Mouse (Mus musculus) heart, embryonic 15.5 days (tissue): ENCODE data around the gene Wdr43. TPM values are rescaled to one million over a fixed set of nuclear protein-coding genes. Genes with fewer than 3 reads are reported as not detected.
A peak's percentile ranks its signal among the peaks of the same experiment; 100 is the strongest.

Source experiments
- ATAC-seq: fragments of 200-750 bp; cut with Nextera tagmentation; replicated peaks from 2 replicates; pipeline ENCODE4 v1.8.0; 2017; ENCODE audit warnings: low read depth, moderate TSS enrichment; ENCODE audit not compliant: insufficient number of reproducible peaks, insufficient read depth, low FRiP score
- H3K27ac ChIP-seq: fragments of 300-500 bp; sonication (generic); 2 replicates; pipeline ENCODE4 v1.5.1; 2015; ENCODE audit warnings: mild to moderate bottlenecking, inconsistent platforms
- H3K27me3 ChIP-seq: fragments of 300-500 bp; sonication (generic); 2 replicates; pipeline ENCODE4 v1.6.1; 2015; ENCODE audit warnings: inconsistent platforms
- H3K36me3 ChIP-seq: fragments of 300-500 bp; sonication (generic); 2 replicates; pipeline ENCODE4 v1.6.1; 2015; ENCODE audit warnings: mild to moderate bottlenecking, inconsistent platforms
- H3K4me1 ChIP-seq: fragments of 300-500 bp; sonication (generic); replicated peaks from 2 replicates; pipeline ENCODE4 v1.6.1; 2015; ENCODE audit warnings: inconsistent platforms
- H3K4me2 ChIP-seq: fragments of 300-500 bp; sonication (generic); 2 replicates; pipeline ENCODE4 v1.6.1; 2015; ENCODE audit warnings: inconsistent platforms, mild to moderate bottlenecking, moderate library complexity
- H3K4me3 ChIP-seq: fragments of 300-500 bp; sonication (generic); 2 replicates; pipeline ENCODE4 v1.5.1; 2015; ENCODE audit warnings: mild to moderate bottlenecking, inconsistent platforms
- H3K9ac ChIP-seq: fragments of 300-500 bp; sonication (generic); 2 replicates; pipeline ENCODE4 v1.6.1; 2015; ENCODE audit warnings: mild to moderate bottlenecking, inconsistent platforms
- H3K9me3 ChIP-seq: fragments of 300-500 bp; sonication (generic); replicated peaks from 2 replicates; pipeline ENCODE4 v1.6.1; 2016; ENCODE audit warnings: inconsistent platforms
- WGBS: fragments of 180-500 bp; shearing (Covaris S2); methylation state at CpG from one replicate; pipeline ENCODE4 v1.1.7; 2015; ENCODE audit warnings: mixed read lengths; 5-methylcytosine and 5-hydroxymethylcytosine counted together
- polyA plus RNA-seq: library from polyadenylated mRNA; unstranded; fragments of >200 nt; fragmentation: Nextera tagmentation; extraction: Ambion mirVana; gene quantifications from 2 replicates; pipeline ENCODE4 v1.2.1, GENCODE M21; 2015

Wdr43 gene
- polyA plus RNA-seq, result 32.4 and 40.5 TPM in 2 replicates

DNA sequence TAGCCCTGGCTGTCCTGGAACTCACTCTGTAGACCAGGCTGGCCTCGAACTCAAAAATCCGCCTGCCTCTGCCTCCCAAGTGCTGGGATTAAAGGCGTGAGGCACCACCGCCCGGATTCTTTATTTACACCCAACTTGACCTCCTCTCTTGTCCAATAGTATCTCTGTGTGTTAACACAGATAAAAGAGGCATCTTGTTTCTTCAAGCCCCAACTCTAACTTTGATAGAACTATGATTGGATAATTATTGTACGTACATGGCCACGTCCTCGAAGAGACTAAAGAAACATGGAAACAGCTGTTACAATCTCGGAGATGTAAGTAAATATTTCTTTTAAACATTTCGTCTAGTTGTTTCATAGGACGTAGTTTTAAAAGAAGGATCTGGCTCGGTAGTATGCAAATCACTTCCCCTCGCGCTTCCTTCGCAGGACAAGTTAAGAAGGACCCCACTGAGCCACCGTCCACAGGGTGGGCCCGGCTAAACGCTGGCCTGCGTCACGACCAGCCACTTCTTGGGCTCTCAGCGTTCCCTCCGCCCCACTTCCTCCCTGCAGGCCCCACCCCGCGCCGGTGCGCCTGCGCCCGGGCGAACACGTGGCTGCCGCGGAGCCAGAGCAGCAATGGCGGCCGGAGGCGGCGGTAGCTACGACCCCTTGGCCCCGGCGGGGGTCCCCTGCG lies at the start of gene Wdr43:
Gene Wdr43 (plus strand): TSS at position 258 of the 681 bp plus-strand sequence.
- peak within 1 kb of the TSS; percentile 79 for H3K4me2 ChIP-seq
- H3K9ac ChIP-seq, result peak within 1 kb of the TSS; percentile 89
- peak within 1 kb of the TSS; percentile 93 for H3K4me3 ChIP-seq
- no peaks in the 10 kb centered on the region for H3K36me3 ChIP-seq
- H3K27ac ChIP-seq, result peak within 1 kb of the TSS; percentile 70
- no peaks in the 10 kb centered on the region for H3K9me3 ChIP-seq
- H3K4me1 ChIP-seq, result peaks cover 19% of the 10 kb centered on the region
- no peaks in the 10 kb centered on the region for H3K27me3 ChIP-seq
- WGBS, result 5% methylated on average over 40 of the region's 40 CpGs
- peak; percentile 100 for ATAC-seq

DNA sequence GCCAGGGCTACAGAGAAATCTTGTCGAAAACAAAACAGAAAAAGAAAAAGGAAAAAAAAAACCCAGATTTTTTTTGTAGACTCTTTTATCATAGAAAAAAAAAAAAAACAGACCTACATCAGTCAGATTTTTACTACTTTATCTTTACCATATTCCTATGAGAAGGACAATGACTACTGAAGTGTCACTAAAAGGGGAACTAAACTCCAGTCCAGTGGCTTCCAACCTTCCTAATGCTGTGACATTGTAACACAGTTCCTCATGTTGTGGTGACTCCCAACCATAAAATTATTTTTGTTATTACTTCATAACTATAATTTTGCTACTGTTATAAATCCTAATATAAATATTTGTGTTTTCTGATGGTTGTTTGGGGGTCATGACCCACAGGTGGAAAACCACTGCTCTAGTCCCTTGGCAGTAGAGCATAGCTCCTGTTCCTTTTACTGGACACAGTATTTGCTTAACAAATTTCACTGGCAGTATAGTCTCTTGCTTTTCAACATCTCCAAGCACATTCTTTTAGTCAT lies 36.5 kb upstream of the Wdr43 start:
- Histone ChIP-seq H3K36me3 (no peaks in the 10 kb centered on the region), H3K27me3 (no peaks in the 10 kb centered on the region), H3K27ac (no peak overlapping the region), H3K4me2 (no peak overlapping the region), H3K4me3 (no peak overlapping the region), H3K9me3 (no peaks in the 10 kb centered on the region), H3K9ac (no peak overlapping the region), H3K4me1 (no peaks in the 10 kb centered on the region)
- 68% methylated on average over 1 of the region's 1 CpGs for WGBS
- ATAC-seq, result no peak

DNA sequence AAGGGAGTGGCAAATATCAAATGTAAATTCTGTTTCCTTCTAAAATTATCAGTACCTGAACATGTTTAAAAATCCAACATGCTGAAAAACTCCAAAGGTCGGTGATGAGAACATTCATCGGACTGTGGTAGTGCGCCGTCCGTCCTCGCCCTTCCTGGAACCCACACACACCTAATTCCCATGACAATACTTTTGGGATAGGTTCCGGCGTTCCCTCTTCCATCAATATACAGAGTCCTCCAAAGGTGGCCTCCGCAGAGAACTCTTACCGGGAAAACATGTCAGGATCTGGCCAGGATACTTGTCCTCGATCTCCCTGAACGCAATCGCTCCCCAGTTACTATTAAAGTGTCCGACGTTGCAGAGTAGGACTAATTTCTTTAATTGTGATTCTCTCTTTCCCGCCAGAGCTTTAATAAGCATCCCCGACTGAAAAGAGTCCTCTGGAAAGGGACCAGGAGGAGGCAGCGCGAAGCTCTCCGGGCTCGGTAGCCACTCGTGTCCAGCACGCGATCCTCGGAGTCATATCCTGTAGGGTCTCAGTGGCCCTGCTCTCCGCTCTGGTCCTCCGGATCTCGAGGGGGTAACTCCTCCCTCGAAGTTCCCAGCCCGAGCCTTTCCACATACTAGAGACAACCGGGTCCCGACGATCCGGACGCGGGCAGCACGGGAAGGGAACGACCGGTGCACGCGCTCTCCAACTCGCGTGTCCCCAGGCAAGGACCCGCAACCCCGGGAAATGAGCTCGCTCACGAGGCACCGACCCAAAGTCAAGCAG lies 17.6 kb upstream of the Wdr43 start:
- Histone ChIP-seq H3K27me3 (no peaks in the 10 kb centered on the region), H3K4me1 (peaks cover 14% of the 10 kb centered on the region), H3K4me3 (peak overlapping the region; percentile 71), H3K27ac (peak overlapping the region; percentile 70), H3K9me3 (no peaks in the 10 kb centered on the region), H3K36me3 (no peaks in the 10 kb centered on the region), H3K9ac (peak overlapping the region; percentile 68), H3K4me2 (peak overlapping the region; percentile 86)
- ATAC-seq, result peak; percentile 54
- 1% methylated on average over 48 of the region's 48 CpGs for WGBS

DNA sequence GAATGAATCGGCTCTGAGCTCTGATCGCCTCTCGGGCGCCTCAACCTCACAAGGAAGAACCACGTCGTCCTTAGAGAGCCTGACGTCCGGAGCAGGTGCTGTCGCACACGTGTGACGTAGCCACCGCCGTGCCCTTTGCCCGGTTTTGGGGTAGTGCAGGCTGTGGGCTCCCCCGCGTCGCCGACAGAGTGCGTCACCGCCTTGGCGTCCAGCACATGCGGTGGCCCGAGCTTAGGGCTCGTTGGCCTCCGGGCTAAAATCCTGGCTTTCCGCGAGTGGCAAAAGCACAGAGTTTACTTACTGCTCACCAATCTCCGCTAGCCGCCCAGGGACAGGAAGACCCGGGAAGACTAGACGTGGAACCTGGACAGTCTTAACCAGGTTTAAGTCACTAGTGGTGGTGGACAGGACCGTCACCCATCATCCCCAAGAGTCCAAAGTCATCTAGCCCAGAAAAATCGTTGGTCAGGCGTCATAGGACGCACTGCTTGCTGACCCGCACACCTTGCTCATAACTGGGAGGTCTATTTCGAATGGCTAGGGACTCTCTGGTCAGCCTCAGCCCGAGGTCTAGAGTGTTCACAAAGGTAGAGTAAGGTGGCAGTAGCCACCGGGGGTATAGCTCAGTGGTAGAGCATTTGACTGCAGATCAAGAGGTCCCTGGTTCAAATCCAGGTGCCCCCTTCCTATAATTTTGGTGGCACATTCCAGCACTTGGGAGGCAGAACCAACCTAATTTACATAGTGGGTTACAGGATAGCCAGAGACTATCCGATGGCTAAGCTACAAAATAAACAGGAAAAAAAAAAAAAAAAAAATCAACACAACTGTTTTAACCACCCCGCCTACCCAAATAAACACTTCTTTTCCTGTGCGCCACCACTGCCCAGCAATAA lies 16.8 kb upstream of the Wdr43 start:
- Histone ChIP-seq H3K27me3 (0 out of 2 replicates have a peak, but pooled peaks cover 3% of the 10 kb centered on the region), H3K27ac (peak overlapping the region; percentile 70), H3K4me2 (peak overlapping the region; percentile 86), H3K36me3 (no peaks in the 10 kb centered on the region), H3K4me3 (peak overlapping the region; percentile 71), H3K9me3 (no peaks in the 10 kb centered on the region), H3K9ac (peak overlapping the region; percentile 68), H3K4me1 (peaks cover 14% of the 10 kb centered on the region)
- 5% methylated on average over 42 of the region's 42 CpGs for WGBS
- ATAC-seq, result peak; percentile 96

DNA sequence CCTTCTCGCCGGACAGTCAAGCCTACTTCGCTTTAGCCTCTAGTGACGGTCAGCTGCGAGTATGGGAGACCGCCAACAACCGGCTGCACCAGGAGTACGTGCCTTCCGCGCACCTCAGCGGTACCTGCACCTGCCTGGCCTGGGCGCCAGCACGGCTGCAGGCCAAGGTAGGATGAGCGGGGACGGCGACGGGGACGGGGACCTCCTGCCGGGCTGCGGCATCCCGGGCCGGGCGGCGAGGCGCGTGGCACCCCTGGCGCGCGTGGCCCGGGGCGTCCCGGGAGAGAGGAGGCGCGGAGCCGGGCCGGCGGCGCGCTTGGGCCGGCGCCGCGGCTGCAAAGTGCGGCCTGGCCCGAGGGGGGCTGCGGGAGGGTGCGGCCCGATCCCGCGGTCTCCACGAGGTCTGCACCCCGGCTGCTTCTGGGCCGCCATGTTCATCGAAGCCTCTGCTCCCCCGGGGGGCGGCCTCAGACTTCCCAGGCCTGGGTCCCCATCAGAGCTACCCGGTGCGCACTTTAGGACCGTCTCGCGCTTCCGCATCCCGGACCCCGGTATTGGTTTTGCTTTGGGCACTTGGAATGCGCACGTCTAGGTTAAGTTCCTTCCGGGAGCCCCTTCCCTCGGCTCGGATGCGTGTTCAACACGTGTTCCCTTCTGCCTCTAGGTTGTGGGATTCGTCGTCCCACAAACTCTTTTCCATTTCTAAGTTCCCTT lies 781 bp downstream of the Wdr43 start:
- under 1% methylated on average over 72 of the region's 73 CpGs for WGBS
- Histone ChIP-seq H3K4me3 (peak overlapping the region; percentile 93), H3K4me1 (peaks cover 19% of the 10 kb centered on the region), H3K9me3 (no peaks in the 10 kb centered on the region), H3K27me3 (no peaks in the 10 kb centered on the region), H3K27ac (peak overlapping the region; percentile 65), H3K4me2 (peak overlapping the region; percentile 79), H3K9ac (peak overlapping the region; percentile 89), H3K36me3 (no peaks in the 10 kb centered on the region)
- ATAC-seq, result peak; percentile 54

DNA sequence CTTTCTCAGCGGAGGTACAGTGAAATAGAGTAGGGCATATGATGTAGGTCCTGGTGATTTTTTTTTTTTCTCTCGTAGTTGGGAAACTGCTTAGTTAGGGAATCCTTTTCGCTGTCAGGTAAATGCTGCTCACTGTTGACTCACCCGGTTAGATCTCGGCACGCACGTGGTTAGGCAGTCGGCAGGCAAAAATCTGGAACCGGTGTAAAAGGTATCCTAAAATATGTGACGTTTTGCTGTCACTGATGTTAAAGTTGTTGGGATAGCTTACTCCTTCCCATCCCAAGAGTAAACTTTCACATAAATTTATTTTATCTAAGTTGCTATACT lies 1.3 kb downstream of the Wdr43 start:
- Histone ChIP-seq H3K4me2 (peak overlapping the region; percentile 79), H3K4me1 (peaks cover 19% of the 10 kb centered on the region), H3K27me3 (no peaks in the 10 kb centered on the region), H3K9ac (peak overlapping the region; percentile 89), H3K9me3 (no peaks in the 10 kb centered on the region), H3K36me3 (no peaks in the 10 kb centered on the region), H3K27ac (no peak overlapping the region), H3K4me3 (peak overlapping the region; percentile 93)
- ATAC-seq, result no peak
- WGBS, result under 1% methylated on average over 10 of the region's 10 CpGs

DNA sequence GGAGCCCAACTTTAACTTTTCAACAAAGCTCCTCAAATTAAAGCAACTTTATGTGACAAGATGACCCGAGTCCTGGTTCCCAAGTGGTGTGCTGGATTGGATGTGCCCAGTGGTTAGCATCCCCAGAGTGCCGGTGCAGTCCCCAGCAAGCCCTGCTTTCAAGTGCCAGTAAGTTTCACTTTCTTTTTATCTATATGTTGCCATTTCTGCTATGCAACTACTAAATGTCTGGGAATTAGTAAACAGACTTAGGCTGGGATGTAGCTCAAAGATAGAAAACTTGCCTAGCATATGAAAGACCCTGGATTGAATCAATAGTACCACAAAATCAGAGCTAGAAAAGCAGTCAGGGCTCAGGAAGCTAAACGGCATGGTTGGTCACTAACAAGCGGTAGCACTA lies 2.3 kb downstream of the Wdr43 start:
- no peaks in the 10 kb centered on the region for H3K9me3 ChIP-seq
- peaks cover 19% of the 10 kb centered on the region for H3K4me1 ChIP-seq
- no peak overlapping the region for H3K9ac ChIP-seq
- peak overlapping the region; percentile 79 for H3K4me2 ChIP-seq
- H3K27ac ChIP-seq, result no peak overlapping the region
- no peaks in the 10 kb centered on the region for H3K27me3 ChIP-seq
- no peaks in the 10 kb centered on the region for H3K36me3 ChIP-seq
- ATAC-seq, result no peak
- WGBS, result 53% methylated on average over 4 of the region's 4 CpGs
- H3K4me3 ChIP-seq, result peak overlapping the region; percentile 93

DNA sequence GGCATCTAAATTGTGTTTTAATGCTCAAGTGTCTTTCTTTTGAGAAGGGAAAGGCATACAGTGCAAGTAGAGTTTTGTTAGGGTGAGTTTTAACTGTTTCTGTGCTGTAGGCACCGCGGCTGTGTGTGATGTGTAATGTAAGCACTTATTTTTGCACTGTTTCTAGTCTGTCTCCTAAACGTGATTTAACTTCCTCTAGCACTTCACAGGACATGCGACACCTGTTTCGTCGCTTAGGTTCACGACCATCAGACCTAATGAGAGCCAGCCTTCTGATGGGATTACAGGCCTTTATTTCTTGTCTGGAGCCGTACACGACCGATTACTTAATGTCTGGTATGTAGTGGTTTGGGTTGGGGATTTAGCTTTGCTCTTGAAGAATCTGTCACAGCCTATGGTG lies 16.1 kb downstream of the Wdr43 start:
- H3K4me3 ChIP-seq, result no peak overlapping the region
- H3K27me3 ChIP-seq, result no peaks in the 10 kb centered on the region
- no peaks in the 10 kb centered on the region for H3K9me3 ChIP-seq
- 84% methylated on average over 10 of the region's 10 CpGs for WGBS
- no peak for ATAC-seq
- no peaks in the 10 kb centered on the region for H3K4me1 ChIP-seq
- H3K4me2 ChIP-seq, result no peak overlapping the region
- H3K9ac ChIP-seq, result no peak overlapping the region
- no peak overlapping the region for H3K27ac ChIP-seq
- peaks cover 67% of the 10 kb centered on the region for H3K36me3 ChIP-seq

DNA sequence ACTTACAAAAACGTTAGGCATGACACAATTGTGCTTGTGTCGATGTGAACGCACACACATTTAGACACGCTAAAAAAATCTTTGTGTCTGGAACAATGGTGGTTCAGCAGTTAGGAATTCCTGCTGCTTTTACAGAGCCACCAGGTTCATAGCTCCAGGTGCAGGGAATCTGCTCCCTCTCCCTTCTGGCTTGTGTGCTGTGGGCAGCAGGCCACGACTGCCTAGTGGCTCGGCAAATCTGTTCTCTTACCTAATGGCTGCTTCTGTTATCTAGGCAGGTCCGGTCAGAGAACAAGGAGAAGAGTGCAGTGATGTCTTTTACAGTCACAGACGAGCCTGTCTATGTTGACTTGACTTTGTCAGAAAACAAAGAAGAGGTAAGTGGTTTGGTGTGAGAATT lies 17.7 kb downstream of the Wdr43 start:
- 84% methylated on average over 8 of the region's 8 CpGs for WGBS
- H3K9me3 ChIP-seq, result no peaks in the 10 kb centered on the region
- no peaks in the 10 kb centered on the region for H3K4me1 ChIP-seq
- ATAC-seq, result no peak
- H3K9ac ChIP-seq, result no peak overlapping the region
- H3K36me3 ChIP-seq, result peaks cover 65% of the 10 kb centered on the region
- H3K27ac ChIP-seq, result no peak overlapping the region
- no peaks in the 10 kb centered on the region for H3K27me3 ChIP-seq
- H3K4me2 ChIP-seq, result no peak overlapping the region
- H3K4me3 ChIP-seq, result no peak overlapping the region

DNA sequence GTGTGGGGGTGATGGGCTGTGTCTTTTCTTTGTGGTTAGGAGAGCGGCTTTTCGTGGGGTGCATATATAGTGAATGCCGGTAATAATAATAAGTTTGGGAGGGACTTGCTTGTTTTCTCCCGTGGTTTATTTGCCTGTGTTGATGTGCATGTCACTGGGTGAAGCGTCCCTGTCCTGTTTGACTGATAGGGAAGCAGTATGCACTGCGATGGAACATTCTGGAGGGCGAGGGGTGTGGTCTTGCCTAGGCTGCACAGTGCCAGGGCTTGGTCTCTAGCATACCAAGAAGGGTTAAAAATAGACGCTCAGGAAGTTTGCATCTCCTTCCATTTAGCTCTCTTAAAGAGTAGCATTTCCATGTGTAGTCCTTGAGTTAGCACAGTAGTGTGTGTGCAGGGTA lies 21.1 kb downstream of the Wdr43 start:
- H3K4me1 ChIP-seq, result no peaks in the 10 kb centered on the region
- no peak overlapping the region for H3K9ac ChIP-seq
- no peak for ATAC-seq
- H3K4me2 ChIP-seq, result no peak overlapping the region
- H3K36me3 ChIP-seq, result peaks cover 84% of the 10 kb centered on the region
- no peak overlapping the region for H3K27ac ChIP-seq
- no peaks in the 10 kb centered on the region for H3K9me3 ChIP-seq
- no peak overlapping the region for H3K4me3 ChIP-seq
- H3K27me3 ChIP-seq, result no peaks in the 10 kb centered on the region
- WGBS, result 79% methylated on average over 8 of the region's 8 CpGs
